Mouse (Mus musculus): ENCODE measurements around the gene Scarb2. TPM values are rescaled to one million over a fixed set of nuclear protein-coding genes. Genes with fewer than 3 reads are reported as not detected.
A peak's percentile ranks its signal among the peaks of the same experiment; 100 is the strongest.

Gene Scarb2
- polyA plus RNA-seq, 1 experiment from 2014 or later: 9.1 TPM

DNA sequence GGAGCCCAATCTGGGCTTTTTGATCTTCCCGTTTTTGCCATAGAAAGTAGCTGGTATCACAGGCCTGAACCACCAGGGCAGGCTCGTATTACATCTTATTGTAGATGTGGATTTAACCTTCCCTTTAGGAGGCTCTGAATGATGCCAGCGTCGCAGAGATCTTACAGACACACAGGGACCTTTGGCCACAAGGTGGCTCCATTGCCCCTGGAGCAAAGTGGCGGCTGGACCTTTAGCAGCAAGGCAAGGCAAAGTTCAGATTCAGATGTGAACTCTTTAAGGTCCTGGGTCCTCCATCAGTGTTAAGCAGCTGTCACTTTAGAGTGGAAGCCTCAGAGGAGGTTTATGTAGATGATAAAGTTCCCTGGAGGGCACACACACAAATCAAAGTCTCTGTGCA, 45.3 kb downstream of the Scarb2 start:
- WGBS: 24% methylated on average over 5 of the region's 5 CpGs
- H3K27ac ChIP-seq: no peak overlapping the region
- no peak overlapping the region for H3K9ac ChIP-seq
- no peaks in the 10 kb centered on the region for H3K9me3 ChIP-seq (replicated peaks)
- H3K27me3 ChIP-seq: no peaks in the 10 kb centered on the region
- ATAC-seq (replicated peaks; ENCODE audit: low FRiP score): no peak; the same call in 1 of the 2 replicates
- H3K4me1 ChIP-seq: no peaks in the 10 kb centered on the region
- H3K36me3 ChIP-seq: peaks cover 6% of the 10 kb centered on the region; the same call in 1 of the 2 replicates
- no peak overlapping the region for H3K4me3 ChIP-seq (replicated peaks)
- no peak overlapping the region for H3K4me2 ChIP-seq

- no peak for ATAC-seq (replicated peaks; ENCODE audit: low FRiP score)
- peaks cover 11% of the 10 kb centered on the region for H3K36me3 ChIP-seq
- H3K4me1 ChIP-seq: no peaks in the 10 kb centered on the region
- WGBS: 48% methylated on average over 5 of the region's 5 CpGs
- H3K9me3 ChIP-seq (replicated peaks): no peaks in the 10 kb centered on the region
- no peak overlapping the region for H3K9ac ChIP-seq
- no peak overlapping the region for H3K4me2 ChIP-seq
- no peak overlapping the region for H3K27ac ChIP-seq
- no peak overlapping the region for H3K4me3 ChIP-seq (replicated peaks)
- no peaks in the 10 kb centered on the region for H3K27me3 ChIP-seq
These were observed 47.9 kb downstream of the Scarb2 start for GRCm38 (mm10) chr5:92458726-92459125.

DNA sequence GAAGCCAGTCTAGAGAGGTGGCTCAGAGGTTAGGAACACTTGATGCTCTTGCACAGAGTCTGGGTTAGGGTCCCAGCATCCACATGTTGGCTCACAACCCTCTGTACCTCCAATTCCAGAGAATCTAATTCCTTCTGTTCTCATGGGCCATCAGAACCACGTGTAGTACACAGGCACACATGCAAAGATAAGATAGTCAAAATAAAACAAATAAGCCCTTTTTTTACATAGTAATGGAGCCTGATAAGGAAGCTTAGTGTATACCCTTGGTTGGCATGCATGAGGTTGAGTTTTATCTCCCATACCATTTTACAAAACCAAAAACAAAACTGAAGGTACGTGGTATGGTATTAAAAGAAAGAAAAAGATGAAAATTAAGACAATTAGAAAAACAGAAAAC, 49.2 kb downstream of the Scarb2 start:
- H3K27ac ChIP-seq: no peak overlapping the region
- WGBS: 84% methylated on average over 2 of the region's 2 CpGs
- H3K36me3 ChIP-seq: peaks cover 16% of the 10 kb centered on the region

GRCm38 (mm10) chr5:92452876-92453275, 53.8 kb downstream of the Scarb2 start:
- no peak overlapping the region for H3K9ac ChIP-seq
- H3K36me3 ChIP-seq: peaks cover 34% of the 10 kb centered on the region
- no peak overlapping the region for H3K4me3 ChIP-seq (replicated peaks)
- H3K27me3 ChIP-seq: no peaks in the 10 kb centered on the region
- ATAC-seq (replicated peaks; ENCODE audit: low FRiP score): no peak
- no peak overlapping the region for H3K4me2 ChIP-seq
- no peaks in the 10 kb centered on the region for H3K9me3 ChIP-seq (replicated peaks)
- 95% methylated on average over 5 of the region's 5 CpGs for WGBS
- H3K4me1 ChIP-seq: no peaks in the 10 kb centered on the region
- no peak overlapping the region for H3K27ac ChIP-seq

More for the DNA sequence above, 49.2 kb downstream of the Scarb2 start:
- Histone ChIP-seq H3K4me3 (replicated peaks) (no peak overlapping the region), H3K4me2 (no peak overlapping the region), H3K9ac (no peak overlapping the region), H3K9me3 (replicated peaks) (no peaks in the 10 kb centered on the region), H3K4me1 (no peaks in the 10 kb centered on the region), H3K27me3 (no peaks in the 10 kb centered on the region)
- ATAC-seq (replicated peaks; ENCODE audit: low FRiP score): no peak

DNA sequence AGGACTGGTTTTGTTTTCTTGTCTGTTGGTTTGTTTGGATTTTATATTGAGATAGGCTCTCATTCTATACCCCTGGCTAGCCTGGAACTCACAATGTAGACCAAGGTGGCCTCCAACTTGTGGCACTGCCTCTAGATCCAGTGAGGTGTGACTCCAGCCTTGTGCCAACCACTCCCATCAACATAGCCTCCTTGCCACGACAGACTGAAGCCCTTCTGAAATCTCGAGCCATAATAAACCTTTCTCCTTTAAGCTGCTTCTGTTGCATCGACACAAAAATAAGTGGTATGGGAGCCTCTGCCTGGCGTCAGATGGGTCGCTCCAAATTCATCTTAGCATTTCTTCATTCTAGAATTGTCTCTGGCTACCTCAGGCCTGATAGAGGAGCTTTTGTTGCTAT, 59.9 kb downstream of the Scarb2 start:
- Histone ChIP-seq H3K27ac (no peak overlapping the region), H3K9me3 (replicated peaks) (no peaks in the 10 kb centered on the region), H3K36me3 (peaks cover 52% of the 10 kb centered on the region), H3K27me3 (no peaks in the 10 kb centered on the region), H3K4me1 (no peaks in the 10 kb centered on the region), H3K4me2 (no peak overlapping the region), H3K4me3 (replicated peaks) (no peak overlapping the region), H3K9ac (no peak overlapping the region)
- ATAC-seq (replicated peaks; ENCODE audit: low FRiP score): no peak
- WGBS: 92% methylated on average over 5 of the region's 5 CpGs

DNA sequence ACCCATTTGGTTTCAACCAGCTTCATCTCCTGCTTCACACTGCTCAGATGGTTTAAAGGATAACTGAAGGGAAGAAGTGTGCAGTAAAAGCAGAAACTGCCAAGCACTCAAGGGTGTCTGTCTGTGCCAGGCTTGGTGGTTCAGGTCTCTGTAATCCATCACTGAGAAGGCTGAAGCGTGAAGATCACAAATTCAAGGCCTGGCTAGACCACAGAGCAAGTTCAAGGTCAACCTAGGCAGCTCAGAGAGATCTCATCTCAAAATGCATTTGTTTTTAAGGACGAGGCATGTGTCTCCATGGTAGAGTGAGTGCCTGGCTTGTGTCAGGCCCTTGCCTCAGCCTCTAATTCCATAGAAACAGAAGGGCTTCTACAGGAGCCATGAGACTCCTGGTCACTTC, 61.6 kb downstream of the Scarb2 start:
- Histone ChIP-seq H3K9me3 (replicated peaks) (no peaks in the 10 kb centered on the region), H3K27ac (no peak overlapping the region), H3K4me3 (replicated peaks) (no peak overlapping the region), H3K27me3 (no peaks in the 10 kb centered on the region), H3K4me2 (no peak overlapping the region), H3K36me3 (peaks cover 43% of the 10 kb centered on the region), H3K9ac (no peak overlapping the region), H3K4me1 (no peaks in the 10 kb centered on the region)
- no peak for ATAC-seq (replicated peaks; ENCODE audit: low FRiP score)
- WGBS: 84% methylated on average over 2 of the region's 2 CpGs

GRCm38 (mm10) chr5:92442914-92443313, 63.7 kb downstream of the Scarb2 start:
- no peak overlapping the region for H3K9ac ChIP-seq
- WGBS: 81% methylated on average over 7 of the region's 7 CpGs
- H3K27ac ChIP-seq: no peak overlapping the region
- H3K4me3 ChIP-seq (replicated peaks): no peak overlapping the region
- H3K27me3 ChIP-seq: no peaks in the 10 kb centered on the region
- peaks cover 28% of the 10 kb centered on the region for H3K36me3 ChIP-seq
- no peaks in the 10 kb centered on the region for H3K4me1 ChIP-seq
- no peak overlapping the region for H3K4me2 ChIP-seq
- no peaks in the 10 kb centered on the region for H3K9me3 ChIP-seq (replicated peaks)
- no peak for ATAC-seq (replicated peaks; ENCODE audit: low FRiP score)

- Histone ChIP-seq H3K9ac (no peak overlapping the region), H3K4me1 (no peaks in the 10 kb centered on the region), H3K27ac (no peak overlapping the region), H3K27me3 (no peaks in the 10 kb centered on the region), H3K4me3 (replicated peaks) (no peak overlapping the region), H3K9me3 (replicated peaks) (no peaks in the 10 kb centered on the region), H3K36me3 (peaks cover 13% of the 10 kb centered on the region; the same call in 1 of the 2 replicates), H3K4me2 (no peak overlapping the region)
- 61% methylated on average over 5 of the region's 5 CpGs for WGBS
- ATAC-seq (replicated peaks; ENCODE audit: low FRiP score): no peak
These were observed 65.1 kb downstream of the Scarb2 start for GRCm38 (mm10) chr5:92441494-92441893.

DNA sequence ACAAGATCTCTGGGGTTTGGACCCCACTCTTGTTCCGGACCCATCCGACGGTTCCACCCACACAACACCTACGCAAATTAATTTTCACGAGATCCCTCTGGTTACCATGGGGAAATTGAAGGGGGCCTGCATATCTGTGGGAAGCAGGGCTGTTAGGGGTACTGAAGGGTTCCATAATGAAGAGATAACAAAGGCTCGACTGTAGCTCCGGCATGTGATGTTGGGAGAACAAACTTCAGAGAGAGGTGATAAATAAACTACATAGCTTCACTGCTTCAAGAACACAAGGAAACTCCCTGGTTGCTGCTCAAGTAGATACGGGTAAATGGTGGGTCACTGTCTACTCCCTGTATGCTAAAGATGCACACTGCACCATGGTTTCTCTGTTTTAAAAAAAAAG, 68.1 kb downstream of the Scarb2 start:
- peaks cover 5% of the 10 kb centered on the region; the same call in 1 of the 2 replicates for H3K4me1 ChIP-seq
- no peak overlapping the region for H3K9ac ChIP-seq
- no peaks in the 10 kb centered on the region for H3K27me3 ChIP-seq
- WGBS: 87% methylated on average over 8 of the region's 8 CpGs
- H3K4me3 ChIP-seq (replicated peaks): no peak overlapping the region
- H3K4me2 ChIP-seq: no peak overlapping the region
- no peak for ATAC-seq (replicated peaks; ENCODE audit: low FRiP score)
- no peak overlapping the region for H3K27ac ChIP-seq
- no peaks in the 10 kb centered on the region for H3K36me3 ChIP-seq
- no peaks in the 10 kb centered on the region for H3K9me3 ChIP-seq (replicated peaks)

DNA sequence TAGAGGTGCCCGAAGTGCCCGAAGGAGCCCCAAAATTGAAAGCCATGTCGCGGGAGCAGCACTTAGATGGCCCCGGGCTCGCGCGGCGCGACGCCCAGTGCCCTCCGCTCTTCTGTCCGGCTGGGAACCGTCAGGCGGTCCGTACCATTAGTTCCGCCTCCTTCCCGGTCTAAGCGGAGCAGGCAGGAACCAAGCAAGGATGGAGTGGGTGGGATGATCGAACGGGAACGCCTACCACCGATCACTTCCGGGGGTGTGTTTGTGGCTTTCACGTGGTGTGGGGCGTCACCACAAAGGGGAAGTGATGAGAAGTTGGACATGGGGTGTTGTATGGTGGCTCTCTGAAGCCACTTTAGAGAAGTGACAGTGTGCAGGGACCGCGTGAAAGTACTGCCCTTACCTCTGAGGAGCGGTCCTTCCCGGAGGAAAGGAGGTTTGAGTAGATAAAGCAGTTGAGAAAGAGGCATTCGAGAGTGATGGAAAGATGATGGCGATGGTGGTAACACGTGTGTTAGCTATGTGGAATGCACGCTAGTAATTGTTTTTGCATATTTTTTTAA, 71.5 kb downstream of the Scarb2 start, which contains the start of gene Nup54:
Nup54 (minus strand) TSS at position 195 of the 560 bp plus-strand sequence.
- Histone ChIP-seq H3K9me3 (replicated peaks) (no peaks in the 10 kb centered on the region), H3K4me1 (peaks cover 9% of the 10 kb centered on the region), H3K27me3 (no peaks in the 10 kb centered on the region), H3K27ac (peak within 1 kb of the TSS; percentile 87), H3K4me2 (peak within 1 kb of the TSS; percentile 84), H3K36me3 (peaks cover 7% of the 10 kb centered on the region), H3K4me3 (replicated peaks) (peak within 1 kb of the TSS; percentile 86), H3K9ac (peak within 1 kb of the TSS; percentile 90)
- WGBS: under 1% methylated on average over 34 of the region's 34 CpGs
- peak; percentile 99 for ATAC-seq (replicated peaks; ENCODE audit: low FRiP score)

DNA sequence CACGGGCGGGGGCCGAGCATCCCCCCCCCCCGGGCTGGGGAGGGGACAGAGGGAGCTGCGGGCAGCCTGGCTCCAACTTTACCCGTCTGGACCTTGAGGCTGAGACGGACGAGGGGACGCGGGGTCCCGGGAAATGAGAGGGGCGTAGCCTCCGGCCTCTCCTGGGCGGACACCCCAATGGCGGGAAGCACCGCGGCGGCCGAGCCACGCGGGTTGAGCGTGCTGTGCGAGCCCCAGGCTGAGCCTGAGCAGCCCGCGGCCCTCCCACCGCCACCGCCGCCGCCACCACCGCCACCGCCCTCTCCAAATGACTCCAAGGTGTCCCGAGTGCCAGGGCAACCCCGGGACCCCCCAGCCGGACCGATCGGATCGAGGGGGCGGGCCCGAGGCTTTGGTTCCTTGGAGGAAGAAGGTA, 72.1 kb downstream of the Scarb2 start:
- H3K4me1 ChIP-seq: peaks cover 9% of the 10 kb centered on the region
- H3K9ac ChIP-seq: peak overlapping the region; percentile 90
- peak overlapping the region; percentile 87 for H3K27ac ChIP-seq
- peak; percentile 88 for ATAC-seq (replicated peaks; ENCODE audit: low FRiP score)
- H3K36me3 ChIP-seq: peaks cover 8% of the 10 kb centered on the region
- peak overlapping the region; percentile 86 for H3K4me3 ChIP-seq (replicated peaks)
- H3K9me3 ChIP-seq (replicated peaks): no peaks in the 10 kb centered on the region
- under 1% methylated on average over 38 of the region's 39 CpGs for WGBS
- H3K27me3 ChIP-seq: no peaks in the 10 kb centered on the region
- peak overlapping the region; percentile 84 for H3K4me2 ChIP-seq

DNA sequence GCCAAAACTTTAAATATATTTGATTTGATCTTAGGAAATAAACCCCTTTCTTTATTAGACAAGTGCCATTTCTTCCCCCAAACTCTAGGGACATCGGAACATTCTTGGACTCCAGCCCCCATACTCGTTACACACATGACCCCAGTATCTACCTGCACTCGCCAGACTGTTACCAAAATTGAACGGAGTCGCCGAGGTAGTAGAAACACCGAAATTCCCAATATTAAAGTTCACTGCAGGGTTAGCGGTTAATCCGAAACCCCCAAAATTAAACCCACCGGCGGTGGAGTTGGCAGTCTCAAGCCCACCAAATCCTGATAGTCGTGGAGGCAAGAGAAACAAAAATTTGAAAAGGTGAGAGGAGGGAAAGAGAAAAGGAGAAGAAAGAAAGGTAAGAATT, 72.6 kb downstream of the Scarb2 start:
- H3K9me3 ChIP-seq (replicated peaks): no peaks in the 10 kb centered on the region
- WGBS: under 1% methylated on average over 12 of the region's 12 CpGs
- H3K4me2 ChIP-seq: peak overlapping the region; percentile 84
- H3K27me3 ChIP-seq: no peaks in the 10 kb centered on the region
- peaks cover 13% of the 10 kb centered on the region for H3K36me3 ChIP-seq
- H3K9ac ChIP-seq: peak overlapping the region; percentile 90
- no peak overlapping the region for H3K27ac ChIP-seq
- H3K4me1 ChIP-seq: peaks cover 9% of the 10 kb centered on the region
- ATAC-seq (replicated peaks; ENCODE audit: low FRiP score): no peak
- H3K4me3 ChIP-seq (replicated peaks): peak overlapping the region; percentile 86

DNA sequence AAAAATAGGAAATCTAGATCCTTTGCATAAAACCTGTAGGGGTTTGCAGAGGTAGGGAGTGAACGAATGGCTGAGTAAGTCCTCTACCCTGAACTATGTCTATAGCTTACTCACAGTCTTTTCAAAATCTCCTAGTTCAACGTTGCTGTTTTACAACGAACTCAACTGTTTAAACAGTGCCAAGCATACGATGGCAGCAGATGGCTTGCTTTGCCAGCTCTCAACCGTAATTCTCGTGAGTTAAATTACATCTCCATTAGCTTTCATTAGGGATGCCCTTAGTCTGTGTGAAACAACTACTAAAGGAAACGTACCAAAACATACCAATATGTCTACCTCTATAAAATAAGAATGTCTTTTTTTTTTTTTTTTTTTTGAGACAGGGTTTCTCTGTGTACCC, 75.0 kb downstream of the Scarb2 start:
- no peaks in the 10 kb centered on the region for H3K27me3 ChIP-seq
- H3K4me3 ChIP-seq (replicated peaks): no peak overlapping the region
- no peak for ATAC-seq (replicated peaks; ENCODE audit: low FRiP score)
- H3K27ac ChIP-seq: no peak overlapping the region
- H3K4me1 ChIP-seq: peaks cover 9% of the 10 kb centered on the region
- H3K4me2 ChIP-seq: no peak overlapping the region
- H3K9ac ChIP-seq: no peak overlapping the region
- 84% methylated on average over 7 of the region's 7 CpGs for WGBS
- H3K36me3 ChIP-seq: peaks cover 37% of the 10 kb centered on the region
- no peaks in the 10 kb centered on the region for H3K9me3 ChIP-seq (replicated peaks)

Measured in kidney, embryonic 15.5 days (tissue).